Mouse (Mus musculus) spleen, adult 2 months (tissue): ENCODE measurements around the gene Slc24a4.

Experiments used
- CTCF ChIP-seq: fragments of 200-500 bp; IDR thresholded peaks from 2 replicates; pipeline ENCODE4 v1.5.1; 2011; ENCODE audit warnings: mild to moderate bottlenecking, inconsistent platforms; ENCODE audit not compliant: insufficient read depth, insufficient read length, insufficient replicate concordance; ENCODE audit errors: extremely low read depth
- POLR2A ChIP-seq: fragments of 200-500 bp; IDR thresholded peaks from 2 replicates; pipeline ENCODE4 v1.6.1; 2011; ENCODE audit warnings: low read depth, low read length, inconsistent platforms

GRCm38 (mm10) chr12:102285318-102285717, 156.8 kb downstream of the Slc24a4 start:
- TF ChIP-seq CTCF (no peak), POLR2A (no peak)
